Mouse (Mus musculus) liver, embryonic 13.5 days (tissue): ENCODE results near the gene Hkdc1. TPM values are rescaled to one million over a fixed set of nuclear protein-coding genes. Genes with fewer than 3 reads are reported as not detected.

Experiments
- ATAC-seq: fragments of 200-750 bp; cut with Nextera tagmentation; 2 replicates; pipeline ENCODE4 v1.8.0; 2017; ENCODE audit warnings: low read depth, mild to moderate bottlenecking, moderate number of reproducible peaks, moderate library complexity
- DNase-seq: peaks from one replicate; pipeline ENCODE4 v3.0.0; 2022
- H3K27ac ChIP-seq: fragments of 300-500 bp; sonication (generic); 2 replicates; pipeline ENCODE4 v1.5.1; 2015; ENCODE audit warnings: moderate library complexity, mild to moderate bottlenecking, inconsistent platforms
- H3K27me3 ChIP-seq: fragments of 300-500 bp; sonication (generic); 2 replicates; pipeline ENCODE4 v1.6.1; 2015; ENCODE audit warnings: mild to moderate bottlenecking, inconsistent platforms
- H3K36me3 ChIP-seq: fragments of 300-500 bp; sonication (generic); 2 replicates; pipeline ENCODE4 v1.6.1; 2015; ENCODE audit warnings: mild to moderate bottlenecking, inconsistent platforms
- H3K4me1 ChIP-seq: fragments of 300-500 bp; sonication (generic); replicated peaks from 2 replicates; pipeline ENCODE4 v1.6.1; 2015; ENCODE audit warnings: inconsistent platforms
- H3K4me2 ChIP-seq: fragments of 300-500 bp; sonication (generic); 2 replicates; pipeline ENCODE4 v1.6.1; 2015; ENCODE audit warnings: inconsistent platforms, mild to moderate bottlenecking, moderate library complexity
- H3K4me3 ChIP-seq: fragments of 300-500 bp; sonication (generic); replicated peaks from 2 replicates; pipeline ENCODE4 v1.5.1; 2015; ENCODE audit warnings: mild to moderate bottlenecking, inconsistent platforms
- H3K9ac ChIP-seq: fragments of 300-500 bp; sonication (generic); 2 replicates; pipeline ENCODE4 v1.6.1; 2015; ENCODE audit warnings: mild to moderate bottlenecking, inconsistent platforms
- H3K9me3 ChIP-seq: fragments of 300-500 bp; sonication (generic); replicated peaks from 2 replicates; pipeline ENCODE4 v1.6.1; 2016; ENCODE audit warnings: inconsistent platforms
- WGBS: fragments of 180-500 bp; shearing (Covaris S2); methylation state at CpG from one replicate; pipeline ENCODE4 v1.1.7; 2015; ENCODE audit not compliant: insufficient replicate concordance; 5-methylcytosine and 5-hydroxymethylcytosine counted together
- polyA plus RNA-seq: library from polyadenylated mRNA; unstranded; fragments of >200 nt; fragmentation: Nextera tagmentation; extraction: Ambion mirVana; gene quantifications from 2 replicates; pipeline ENCODE4 v1.2.1, GENCODE M21; 2015

The Hkdc1 gene
- polyA plus RNA-seq, 1 experiment from 2014 or later: 5.9 TPM

- peak overlapping the region; percentile 99 for H3K27ac ChIP-seq
- no peaks in the 10 kb centered on the region for H3K27me3 ChIP-seq
- DNase-seq (no peak), ATAC-seq (no peak)
- H3K9ac ChIP-seq: peak overlapping the region; percentile 96
- WGBS: 58% methylated on average over 9 of the region's 9 CpGs
- peaks cover 6% of the 10 kb centered on the region; the same call in 1 of the 2 replicates for H3K36me3 ChIP-seq
- H3K4me1 ChIP-seq: peaks cover 93% of the 10 kb centered on the region
- H3K9me3 ChIP-seq: no peaks in the 10 kb centered on the region
- H3K4me2 ChIP-seq: peak overlapping the region; percentile 99
- peak overlapping the region; percentile 94 for H3K4me3 ChIP-seq
These were observed 84.1 kb downstream of the Hkdc1 start for GRCm38 (mm10) chr10:62338176-62338575.

- DNase-seq (no peak), ATAC-seq (no peak)
- Histone ChIP-seq H3K36me3 (peaks cover 6% of the 10 kb centered on the region; the same call in 1 of the 2 replicates), H3K27ac (peak overlapping the region; percentile 99), H3K9ac (peak overlapping the region; percentile 49), H3K4me3 (peak overlapping the region; percentile 28; the same call in 1 of the 2 replicates), H3K9me3 (no peaks in the 10 kb centered on the region), H3K4me1 (peaks cover 93% of the 10 kb centered on the region), H3K27me3 (no peaks in the 10 kb centered on the region), H3K4me2 (peak overlapping the region; percentile 99)
- 21% methylated on average over 12 of the region's 12 CpGs for WGBS
These were observed 85.4 kb downstream of the Hkdc1 start for GRCm38 (mm10) chr10:62336601-62337578.

- H3K4me1 ChIP-seq: peaks cover 94% of the 10 kb centered on the region
- DNase-seq (no peak), ATAC-seq (no peak)
- WGBS: 9% methylated on average over 6 of the region's 6 CpGs
- peak overlapping the region; percentile 49 for H3K9ac ChIP-seq
- H3K36me3 ChIP-seq: peaks cover 6% of the 10 kb centered on the region; the same call in 1 of the 2 replicates
- H3K4me3 ChIP-seq: peak overlapping the region; percentile 20
- H3K27me3 ChIP-seq: no peaks in the 10 kb centered on the region
- no peaks in the 10 kb centered on the region for H3K9me3 ChIP-seq
- H3K27ac ChIP-seq: peak overlapping the region; percentile 99
- H3K4me2 ChIP-seq: peak overlapping the region; percentile 99
These were observed 86.9 kb downstream of the Hkdc1 start for GRCm38 (mm10) chr10:62335423-62335776.

- no peaks in the 10 kb centered on the region for H3K9me3 ChIP-seq
- 48% methylated on average over 20 of the region's 20 CpGs for WGBS
- ATAC-seq (no peak), DNase-seq (no peak)
- no peaks in the 10 kb centered on the region for H3K27me3 ChIP-seq
- H3K4me1 ChIP-seq: peaks cover 100% of the 10 kb centered on the region
- H3K4me2 ChIP-seq: peak overlapping the region; percentile 99
- peaks cover 10% of the 10 kb centered on the region for H3K36me3 ChIP-seq
- peak overlapping the region; percentile 20 for H3K4me3 ChIP-seq
- H3K9ac ChIP-seq: peak overlapping the region; percentile 49
- peak overlapping the region; percentile 99 for H3K27ac ChIP-seq
These were observed 87.4 kb downstream of the Hkdc1 start for GRCm38 (mm10) chr10:62334686-62335422.

- WGBS: 54% methylated on average over 14 of the region's 14 CpGs
- Histone ChIP-seq H3K36me3 (peaks cover 16% of the 10 kb centered on the region), H3K4me1 (peaks cover 100% of the 10 kb centered on the region), H3K9me3 (no peaks in the 10 kb centered on the region), H3K4me2 (peak overlapping the region; percentile 80), H3K27ac (peak overlapping the region; percentile 97), H3K9ac (peak overlapping the region; percentile 74), H3K4me3 (peak overlapping the region; percentile 49), H3K27me3 (no peaks in the 10 kb centered on the region)
- ATAC-seq: no peak
- DNase-seq: no peak
These were observed 89.0 kb downstream of the Hkdc1 start for GRCm38 (mm10) chr10:62333269-62333668.

Other genes starting within 250 kb of the Hkdc1 start
- gene Tspan15, start 191.2 kb downstream of the Hkdc1 start, polyA plus RNA-seq: 8.8 and 9.3 TPM in 2 replicates
- gene Tacr2, start 170.1 kb downstream of the Hkdc1 start, polyA plus RNA-seq: not detected in 2 replicates
- gene Hk1, start 42.6 kb downstream of the Hkdc1 start, polyA plus RNA-seq: 88.4 and 108 TPM in 2 replicates
- gene 4930507D05Rik, start 27.0 kb upstream of the Hkdc1 start, polyA plus RNA-seq: 0.21 and 0.23 TPM in 2 replicates
- gene Supv3l1, start 27.2 kb upstream of the Hkdc1 start, polyA plus RNA-seq: 20.0 and 22.6 TPM in 2 replicates
- gene Vps26a, start 64.3 kb upstream of the Hkdc1 start, polyA plus RNA-seq: 49.1 and 67.3 TPM in 2 replicates
- 67.1 and 71.8 TPM in 2 replicates for gene Srgn, start 105.0 kb upstream of the Hkdc1 start, polyA plus RNA-seq
- 12.9 and 13.7 TPM in 2 replicates for gene Kif1bp, start 156.0 kb upstream of the Hkdc1 start, polyA plus RNA-seq
- 26.3 and 32.2 TPM in 2 replicates for gene Ddx21, start 179.8 kb upstream of the Hkdc1 start, polyA plus RNA-seq
- gene Ddx50, start 228.7 kb upstream of the Hkdc1 start, polyA plus RNA-seq: 39.3 and 50.7 TPM in 2 replicates